Mouse (Mus musculus) c-Kit-negative CD71-positive TER-119-positive erythroid progenitor cells, embryonic 14.5 days (primary cell): ENCODE data around the gene Fev.

Experiments used
- DNase-seq: peaks from one replicate; pipeline ENCODE4 v3.0.0-alpha.2; 2013; ENCODE audit warnings: low read depth, low spot score

The Fev gene

GRCm38 (mm10) chr1:74885369-74886042, at the start of gene Fev:
Gene Fev (minus strand): TSS chr1:74885419.
- DNase-seq = no peak

- DNase-seq = no peak
Measured at GRCm38 (mm10) chr1:74927621-74928296, 42.5 kb upstream of the Fev start.

DNA sequence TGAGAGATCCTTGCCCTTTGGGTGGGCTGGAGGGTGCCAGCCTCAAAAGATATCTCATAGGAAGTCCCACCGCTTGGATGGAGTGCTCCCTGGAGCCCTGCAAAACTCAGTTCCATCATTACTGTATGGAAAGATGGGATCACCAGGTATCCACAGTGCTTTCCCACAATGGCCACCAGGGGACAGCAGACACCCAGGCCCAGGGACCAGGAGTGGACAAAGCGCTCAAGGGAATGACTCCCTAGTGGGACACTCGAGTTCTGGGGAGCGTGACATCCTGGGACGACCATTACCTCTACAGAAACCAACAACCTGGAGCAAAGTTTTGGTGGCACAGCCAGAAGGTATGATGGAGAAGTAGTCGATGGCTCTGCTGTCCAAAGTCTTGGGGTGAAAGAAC, 41.5 kb upstream of the Fev start:
- no peak for DNase-seq

DNA sequence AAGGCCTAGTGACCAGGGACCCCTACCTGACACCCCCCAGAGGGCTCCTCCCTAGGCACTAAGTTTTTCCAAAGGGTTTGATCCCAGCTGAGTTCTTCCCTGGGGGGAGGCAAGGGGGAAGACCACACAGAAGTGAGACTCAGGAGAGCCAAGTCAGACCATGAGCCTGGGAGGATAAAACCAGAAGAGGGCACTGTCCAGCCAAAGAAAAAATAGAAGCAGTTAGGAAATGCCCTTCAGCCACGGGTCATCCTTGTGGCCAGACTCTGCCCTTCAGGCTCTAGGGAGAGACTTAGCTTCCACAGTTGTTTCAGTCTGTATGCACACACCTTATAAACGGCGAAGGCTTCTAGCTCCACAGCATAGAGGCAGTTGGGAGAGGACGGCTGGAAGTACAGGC, 39.2 kb upstream of the Fev start:
- no peak for DNase-seq

DNA sequence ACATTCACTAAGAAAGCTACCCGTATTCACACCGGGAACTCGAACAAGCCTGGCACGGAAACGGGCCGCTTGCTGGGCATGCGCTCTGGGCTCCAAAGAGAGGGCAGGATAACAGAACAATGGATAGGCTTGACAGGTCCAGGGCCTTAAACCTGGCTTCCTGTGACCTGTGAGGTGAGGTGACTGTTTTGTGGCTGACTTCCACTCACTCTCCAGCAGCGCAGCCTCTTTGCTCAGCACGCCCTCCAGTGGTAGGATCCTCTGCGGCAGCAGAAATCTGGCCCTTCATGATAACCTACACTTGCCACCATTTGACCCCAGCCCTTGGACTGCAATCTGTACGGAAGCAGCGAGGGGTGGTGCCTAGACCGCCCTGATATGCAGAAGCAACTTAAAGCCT, 30.5 kb upstream of the Fev start:
- DNase-seq = no peak

- no peak for DNase-seq
Measured at GRCm38 (mm10) chr1:74902191-74902590, 17.0 kb upstream of the Fev start.

GRCm38 (mm10) chr1:74901686-74902085, 16.5 kb upstream of the Fev start:
- DNase-seq = no peak

GRCm38 (mm10) chr1:74900341-74901285, 15.4 kb upstream of the Fev start:
- DNase-seq = no peak

DNA sequence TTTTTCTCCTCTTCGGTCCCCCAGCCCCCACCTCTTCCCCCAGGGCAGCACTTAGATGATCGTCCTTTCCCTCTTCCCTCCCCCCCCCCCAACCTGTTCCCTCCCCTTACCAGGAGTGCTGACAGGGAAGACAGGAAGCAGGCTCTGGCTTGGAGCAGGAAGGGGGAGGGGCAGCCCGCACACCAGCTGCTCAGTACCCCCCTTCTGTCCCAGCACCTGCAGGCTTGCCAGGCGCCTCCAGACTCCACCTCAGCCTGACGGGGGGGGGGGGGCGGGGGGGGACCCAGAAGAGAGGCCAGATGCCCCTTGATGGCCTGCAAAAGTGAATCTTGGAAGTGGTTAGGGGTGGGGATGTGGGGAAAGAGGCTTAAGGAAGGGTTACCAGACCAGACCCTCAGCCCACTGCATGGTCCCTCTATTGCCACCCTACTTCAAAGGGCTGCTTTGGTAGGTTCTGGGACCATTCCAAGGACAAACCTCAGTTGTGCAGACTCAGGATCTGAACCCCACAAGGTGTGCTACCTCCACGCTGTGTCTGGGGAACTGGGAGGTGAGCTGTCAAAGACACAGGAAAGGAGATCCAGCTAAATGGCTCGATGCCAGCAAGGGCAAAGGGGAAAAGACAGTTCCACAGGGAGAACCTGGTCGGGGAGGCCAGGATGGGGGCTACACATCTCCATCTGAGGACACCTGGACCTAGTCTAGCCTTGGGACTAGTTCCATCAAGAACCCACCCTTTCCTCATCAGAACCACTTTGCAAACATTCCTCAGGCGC, 13.6 kb upstream of the Fev start:
- no peak for DNase-seq

DNA sequence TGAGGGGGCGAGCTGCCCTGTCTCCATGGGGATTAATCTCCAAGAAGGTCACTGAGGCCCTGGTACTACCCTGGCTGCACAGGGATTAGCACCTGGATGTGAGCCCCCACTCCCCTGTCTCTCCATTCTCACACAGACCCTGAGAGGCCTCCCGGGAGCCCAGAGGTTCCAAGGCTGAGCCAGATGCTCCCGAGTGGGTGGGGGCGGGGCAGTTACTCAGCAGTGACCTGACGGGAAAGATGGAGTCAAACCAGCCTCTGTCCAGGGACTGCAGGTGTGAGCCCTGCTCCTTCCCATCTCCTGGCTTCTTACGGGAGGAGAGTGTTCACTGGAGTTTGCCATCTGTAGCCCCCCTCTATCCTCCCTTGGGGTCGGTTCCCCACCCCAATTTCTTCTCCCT, 12.8 kb upstream of the Fev start:
- DNase-seq = no peak

DNA sequence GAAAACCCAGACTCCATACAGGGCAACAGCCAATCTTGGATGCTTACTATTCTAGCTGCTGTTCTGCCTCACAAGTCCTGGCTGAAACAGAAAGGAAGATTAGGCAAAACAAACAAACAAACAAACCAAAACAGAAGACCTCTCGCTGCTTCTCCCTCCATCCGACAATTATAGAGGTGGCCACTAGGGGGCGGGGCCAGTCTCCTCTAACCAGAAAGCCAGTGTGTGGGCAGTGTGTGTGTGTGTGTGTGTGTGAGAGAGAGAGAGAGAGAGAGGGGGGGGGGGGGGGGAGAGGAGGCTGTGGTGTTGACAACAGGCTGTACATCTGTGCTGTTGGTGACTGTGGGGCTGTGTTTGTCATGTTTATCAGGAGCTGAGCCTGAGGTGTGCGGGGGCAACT, 9.7 kb upstream of the Fev start:
- peak; percentile 13 for DNase-seq

- DNase-seq = no peak
Measured at GRCm38 (mm10) chr1:74893134-74893855, 8.1 kb upstream of the Fev start, which contains the start of gene Cryba2. Gene Cryba2 (minus strand): TSS chr1:74893143.

DNA sequence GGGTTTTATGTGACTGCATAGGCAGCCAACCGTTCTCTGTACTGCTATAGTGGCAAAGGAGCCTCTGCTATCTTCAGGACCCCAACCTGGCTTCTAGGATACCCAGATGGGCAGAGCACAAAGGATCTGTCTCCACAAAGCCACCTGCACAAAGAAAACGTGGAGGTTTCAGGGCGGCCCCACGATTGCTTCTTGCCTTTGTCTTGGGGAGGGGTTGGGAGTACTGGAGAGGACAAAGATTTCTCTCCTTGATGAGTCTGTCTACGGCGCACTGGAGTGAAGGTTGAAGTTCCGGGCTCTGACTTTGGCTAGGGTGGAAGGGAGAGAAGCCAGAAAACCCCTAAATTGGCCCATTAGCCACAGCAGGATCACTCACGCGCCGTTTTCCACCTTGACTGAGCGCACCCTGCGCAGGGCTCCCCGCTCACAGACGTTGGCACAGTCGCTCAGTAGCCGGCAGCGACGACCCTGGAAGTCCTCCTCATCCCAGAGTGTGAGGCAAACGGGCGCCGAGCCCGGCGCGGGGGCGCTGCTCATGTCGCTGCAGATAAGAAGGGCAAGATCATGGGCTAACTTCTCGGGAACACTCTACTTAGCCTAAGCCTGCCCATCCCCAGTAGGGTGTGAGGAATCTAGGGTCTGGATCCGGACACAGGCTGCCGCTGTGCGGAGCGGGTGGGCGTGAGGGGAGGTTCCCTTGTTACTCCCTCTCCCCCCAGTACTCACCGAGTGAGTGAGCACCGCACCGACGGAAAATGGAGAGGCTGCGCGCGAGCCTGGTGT, 7.3 kb upstream of the Fev start:
- no peak for DNase-seq

DNA sequence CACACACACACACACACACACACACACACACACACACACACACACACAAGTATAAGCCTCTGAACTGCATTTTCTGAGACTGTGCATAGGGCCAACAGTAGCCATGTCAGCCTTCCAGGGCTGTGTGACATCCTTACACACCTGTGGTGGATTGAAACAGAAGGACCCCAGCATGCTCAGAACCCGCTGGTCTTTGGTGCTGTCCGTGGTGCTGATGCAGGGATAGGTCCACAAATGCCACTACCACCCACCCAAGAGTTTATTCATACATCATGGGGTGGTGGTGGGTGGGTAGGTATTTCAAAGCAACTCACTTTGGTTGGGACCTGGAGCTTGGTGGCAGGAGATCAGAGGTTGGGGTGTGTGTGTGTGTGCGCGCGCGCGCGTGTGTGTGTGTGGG, 6.3 kb upstream of the Fev start:
- DNase-seq = no peak

DNA sequence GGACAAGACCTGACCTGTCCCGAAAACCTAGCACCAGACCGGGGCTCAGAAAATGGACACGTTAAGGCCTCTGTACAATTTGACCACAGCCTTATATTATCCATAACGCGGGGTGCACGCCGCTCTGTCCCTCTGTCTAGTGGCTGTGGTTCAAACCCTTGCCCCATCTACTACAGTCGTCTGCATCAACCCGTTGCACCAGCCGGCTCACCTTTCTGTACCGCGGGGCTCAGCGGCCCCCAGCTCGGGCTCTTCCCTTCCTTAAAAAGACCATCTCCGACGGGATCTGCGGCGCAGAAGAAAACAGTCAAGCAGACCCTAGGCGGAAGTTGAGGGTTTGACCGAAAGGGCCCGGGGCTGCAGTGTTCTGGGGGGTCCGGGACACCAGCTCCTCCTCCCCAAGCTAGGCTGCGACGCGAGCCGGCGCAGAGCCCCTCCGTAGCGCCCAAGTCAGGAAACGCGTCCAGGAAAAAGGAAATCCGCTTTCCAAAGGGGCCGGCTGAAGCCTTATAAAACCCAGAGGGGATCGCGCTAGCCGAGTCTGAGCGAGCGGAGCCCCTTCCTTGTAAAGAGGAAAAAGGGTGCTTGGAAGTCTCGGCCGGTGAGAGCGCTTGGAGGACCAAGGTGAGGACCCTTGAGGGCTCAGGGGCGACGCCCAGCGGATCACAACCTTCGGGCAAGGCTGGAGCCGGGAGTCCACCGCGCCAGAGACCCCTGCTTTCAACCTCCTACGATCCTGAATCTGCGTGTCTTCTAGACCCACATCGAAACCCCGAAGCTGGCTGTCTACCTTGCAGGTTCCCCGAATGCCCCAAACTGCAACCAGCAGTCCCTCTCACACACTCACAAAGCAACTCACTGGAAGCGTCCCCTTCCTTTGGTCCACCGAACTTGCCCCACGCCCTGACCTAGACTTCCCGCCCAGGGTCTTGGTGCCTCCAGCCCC, 750 bp downstream of the Fev start:
- no peak for DNase-seq

GRCm38 (mm10) chr1:74883441-74883840, 1.8 kb downstream of the Fev start:
- no peak for DNase-seq

DNA sequence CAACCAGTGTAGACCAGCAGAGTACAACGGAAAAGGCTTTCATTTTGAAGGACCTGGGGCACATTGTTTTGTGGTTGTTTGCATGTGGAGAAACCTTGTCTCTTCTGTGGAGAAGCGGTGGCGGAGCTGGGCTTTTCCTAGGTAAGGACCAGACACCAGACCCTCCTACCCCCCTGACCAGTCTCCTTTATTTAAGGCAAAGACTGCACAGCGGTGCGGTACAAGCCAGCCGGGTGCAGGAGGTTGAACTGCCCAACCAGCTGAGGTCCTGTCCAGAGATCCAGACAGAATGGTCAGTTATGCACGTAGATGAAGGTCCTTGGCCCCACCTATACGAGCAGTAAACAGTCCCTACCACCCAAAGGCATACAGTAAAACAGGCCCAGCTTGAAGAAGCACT, 2.4 kb downstream of the Fev start:
- no peak for DNase-seq

DNA sequence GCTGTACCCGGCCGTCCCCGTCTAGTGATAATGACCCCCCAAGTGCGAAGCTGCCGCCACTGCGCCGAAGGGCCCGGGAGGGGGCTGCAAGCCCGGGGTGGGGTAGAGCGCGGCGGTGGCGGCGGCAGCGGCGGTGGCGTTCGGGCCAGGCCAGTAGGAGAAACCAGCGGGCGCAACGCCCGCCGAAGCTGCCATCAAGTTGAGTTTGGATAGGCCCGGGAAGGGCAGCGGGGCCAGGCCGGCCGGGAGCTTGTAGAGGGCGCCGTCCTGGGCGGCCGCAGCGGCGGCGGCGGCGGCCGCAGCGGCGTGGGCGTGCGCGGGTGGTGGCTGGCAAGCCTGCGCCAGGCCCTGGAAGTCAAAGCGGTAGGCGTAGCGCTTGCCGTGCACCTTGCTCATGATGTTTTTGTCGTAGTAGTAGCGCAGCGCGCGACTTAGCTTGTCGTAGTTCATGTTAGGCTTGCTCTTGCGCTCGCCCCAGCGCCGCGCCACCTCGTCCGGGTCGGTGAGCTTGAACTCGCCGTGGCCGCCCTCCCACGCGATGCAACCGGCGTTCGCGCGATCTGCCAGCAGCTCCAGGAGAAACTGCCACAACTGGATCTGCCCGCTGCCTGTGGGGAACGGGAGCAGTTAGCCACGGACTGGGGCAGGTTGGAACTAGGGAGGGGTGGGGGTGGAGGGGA, 3.0 kb downstream of the Fev start:
- no peak for DNase-seq
